19 mouse cellular contexts compared by ENCODE assay signal in the genomic region with DNA sequence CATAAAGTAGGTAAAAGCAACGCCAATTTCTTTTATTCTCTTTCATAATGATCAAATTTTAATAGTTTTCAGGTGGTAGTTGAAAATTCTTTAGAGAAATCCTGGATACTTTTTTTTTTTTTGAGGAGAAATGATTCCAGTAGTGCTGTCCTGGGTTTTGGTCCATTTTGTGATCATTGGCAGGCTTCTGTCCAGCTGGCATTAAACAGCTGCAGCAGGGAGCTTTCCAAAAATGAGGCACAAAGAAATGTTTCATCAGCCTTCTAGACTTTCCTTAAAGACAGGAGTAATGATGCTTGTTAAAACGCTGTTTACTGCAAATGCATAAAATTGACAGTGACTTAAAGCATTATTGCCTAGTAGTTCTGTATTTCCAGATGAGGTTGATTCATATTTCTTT. TPM values are rescaled to one million over a fixed set of nuclear protein-coding genes. Genes with fewer than 3 reads are reported as not detected.
A peak's percentile ranks its signal among the peaks of the same experiment; 100 is the strongest.
DNase-seq lines count a peak whose midpoint lies in the region; TF ChIP-seq lines count a peak whose summit lies in the region.
"Had no signal": no experiment of that assay in that cellular context is flagged by ENCODE, and none has a peak within 500 bp of the region (broad histone marks: within the 10 kb centered on the region; RNA-seq: fewer than 3 reads in every experiment).

No protein-coding gene starts in this region.

- intact Hi-C loops in heart, adult 2 months (cut with DNase I): loop anchor here (5.0 kb wide), 1 partner anchor 67 kb away; no protein-coding TSS in a partner anchor
- intact Hi-C loops in heart, postnatal 25 days (cut with DNase I): no loop called here
- intact Hi-C loops in heart, postnatal 10 days (cut with DNase I): no loop called here

- peak; percentile 37 to 38 for DNase-seq in heart, adult 2 months
- no peak for DNase-seq in heart, postnatal 25 days (ENCODE audit: low spot score)
- DNase-seq in lung, postnatal 36 days: peak; percentile 23
- no peak for DNase-seq in lung, postnatal 14 days
- peak; percentile 60 for DNase-seq in fibroblast of lung, adult 2 months (ENCODE audit: low read depth)
- peak; percentile 48 to 53 for DNase-seq in heart, postnatal 10 days
- DNase-seq in right cerebral cortex, postnatal 36 days (ENCODE audit: low spot score in 2 of 2): no peak
- DNase-seq in Muller cell, postnatal 12 days (ENCODE audit: inconsistent ontology term): no peak
- DNase-seq: adrenal gland, postnatal 25 days; cerebellum, adult 11-12 months; cerebellum, postnatal 36 days; spleen, adult 18-20 months; thymus, adult 2 months had no signal

- TF ChIP-seq EP300 in heart, adult 2 months (IDR thresholded peaks at IDR 0.05; ENCODE audit: insufficient read depth, low read depth, low read length): no peak

- TF ChIP-seq CTCF in heart, adult 2 months (IDR thresholded peaks at IDR 0.05): no peak

- no peak overlapping the region for H3K9ac ChIP-seq in heart, adult 2 months (ENCODE audit: low read depth, low read length)
- H3K9ac ChIP-seq: kidney, embryonic 15.5 days; limb, embryonic 15.5 days; liver, embryonic 15.5 days; stomach, embryonic 15.5 days had no signal

- H3K27me3 ChIP-seq in heart, adult 2 months (ENCODE audit: control insufficient read depth, insufficient read depth, low read length): no peaks in the 10 kb centered on the region
- H3K27me3 ChIP-seq: kidney, embryonic 15.5 days; limb, embryonic 15.5 days; liver, embryonic 15.5 days; Patski; stomach, embryonic 15.5 days had no signal

- no peaks in the 10 kb centered on the region for H3K79me2 ChIP-seq in heart, adult 2 months (replicated peaks; ENCODE audit: control insufficient read depth, insufficient read depth, low read length)

- H3K4me1 ChIP-seq in heart, adult 2 months (ENCODE audit: control insufficient read depth, insufficient read depth, low read length): no peaks in the 10 kb centered on the region
- H3K4me1 ChIP-seq: liver, embryonic 15.5 days; stomach, embryonic 15.5 days had no signal

- H3K4me3 ChIP-seq in heart, adult 2 months: no peak overlapping the region
- H3K4me3 ChIP-seq: erythroblast, embryonic 14.5 days; kidney, embryonic 15.5 days; limb, embryonic 15.5 days; liver, embryonic 15.5 days; stomach, embryonic 15.5 days had no signal

- no peak overlapping the region for H3K27ac ChIP-seq in heart, adult 2 months
- H3K27ac ChIP-seq: kidney, embryonic 15.5 days; liver, embryonic 15.5 days; stomach, embryonic 15.5 days had no signal

- TF ChIP-seq POLR2A in heart, adult 2 months (IDR thresholded peaks at IDR 0.05; ENCODE audit: insufficient read depth, low read depth, low read length): no peak

- WGBS in heart, adult 2 months: 87% methylated on average over 2 of the region's 2 CpGs

- H3K36me3 ChIP-seq in heart, adult 2 months (ENCODE audit: control insufficient read depth, insufficient read depth, low read length): no peaks in the 10 kb centered on the region
- H3K36me3 ChIP-seq: stomach, embryonic 15.5 days had no signal

RNA-seq across cellular contexts. Expression of gene Sdccag8, which starts 34.9 kb away (rescaled TPM):
- total RNA-seq in heart, adult 2 months (2021): 1 to 10 TPM; 3.5 to 4.6 TPM
- 2.6 and 4.1 TPM in 2 replicates for polyA plus RNA-seq in heart, adult 2 months (2012; rRNA removed)
- total RNA-seq in heart, postnatal 25 days (2021): 1 to 10 TPM; 3.7 to 3.9 TPM
- 1 to 10 TPM; 4.2 to 5.3 TPM for total RNA-seq in heart, postnatal 10 days (2021)

RNA-seq across cellular contexts. Expression of gene Cep170, which starts 35.5 kb away (rescaled TPM):
- 10 to 100 TPM; 17.8 to 22.9 TPM for total RNA-seq in heart, adult 2 months (2021)
- 5.8 and 9.5 TPM in 2 replicates for polyA plus RNA-seq in heart, adult 2 months (2012; rRNA removed)
- 10 to 100 TPM; 19.1 to 28.7 TPM for total RNA-seq in heart, postnatal 25 days (2021)
- 10 to 100 TPM; 30.6 to 39.1 TPM for total RNA-seq in heart, postnatal 10 days (2021)

Comparison
In these comparisons a context has a peak if more than half of its experiments do, and no peak if none do; other contexts are left out.
1. DNase-seq: peak in heart, adult 2 months (2 of 2), lung, postnatal 36 days (single experiment), fibroblast of lung, adult 2 months (single experiment) and heart, postnatal 10 days (2 of 2); none in heart, postnatal 25 days (single experiment), lung, postnatal 14 days (single experiment), right cerebral cortex, postnatal 36 days (0 of 2) and Muller cell, postnatal 12 days (single experiment).